Mouse (Mus musculus): Measurements from ENCODE around the gene Fto.

Fto gene

GRCm38 (mm10) chr8:91312835-91313832 lies at the start of gene Fto, which contains the start of gene Rpgrip1l:
Gene Fto, plus strand, starts transcription at chr8:91313525.
Gene Rpgrip1l, minus strand, starts transcription at chr8:91313262.
- peak; percentile 100 for DNase-seq (ENCODE audit: low spot score)

GRCm38 (mm10) chr8:91263939-91264338 lies 49.4 kb upstream of the Fto start:
- no peak for DNase-seq (ENCODE audit: low spot score)

GRCm38 (mm10) chr8:91264564-91264963 lies 48.8 kb upstream of the Fto start:
- DNase-seq (ENCODE audit: low spot score): no peak

GRCm38 (mm10) chr8:91269374-91269958 lies 43.9 kb upstream of the Fto start:
- no peak for DNase-seq (ENCODE audit: low spot score)

- DNase-seq (ENCODE audit: low spot score): no peak
Measured at GRCm38 (mm10) chr8:91273493-91273892, 39.8 kb upstream of the Fto start.

GRCm38 (mm10) chr8:91276337-91276736 lies 37.0 kb upstream of the Fto start:
- no peak for DNase-seq (ENCODE audit: low spot score)

GRCm38 (mm10) chr8:91278060-91278459 lies 35.3 kb upstream of the Fto start:
- DNase-seq (ENCODE audit: low spot score): no peak

- no peak for DNase-seq (ENCODE audit: low spot score)
Measured at GRCm38 (mm10) chr8:91280467-91281212, 32.7 kb upstream of the Fto start.

- DNase-seq (ENCODE audit: low spot score): no peak
Measured at GRCm38 (mm10) chr8:91281545-91281944, 31.8 kb upstream of the Fto start.

GRCm38 (mm10) chr8:91282655-91283054 lies 30.7 kb upstream of the Fto start:
- DNase-seq (ENCODE audit: low spot score): no peak

- DNase-seq (ENCODE audit: low spot score): no peak
Measured at GRCm38 (mm10) chr8:91283815-91284214, 29.5 kb upstream of the Fto start.

- no peak for DNase-seq (ENCODE audit: low spot score)
Measured at GRCm38 (mm10) chr8:91286237-91286636, 27.1 kb upstream of the Fto start.

GRCm38 (mm10) chr8:91290576-91290975 lies 22.7 kb upstream of the Fto start:
- no peak for DNase-seq (ENCODE audit: low spot score)

GRCm38 (mm10) chr8:91295786-91296185 lies 17.5 kb upstream of the Fto start:
- no peak for DNase-seq (ENCODE audit: low spot score)

GRCm38 (mm10) chr8:91298672-91299071 lies 14.7 kb upstream of the Fto start:
- DNase-seq (ENCODE audit: low spot score): no peak

- DNase-seq (ENCODE audit: low spot score): peak; percentile 39
Measured at GRCm38 (mm10) chr8:91304481-91305386, 8.6 kb upstream of the Fto start.

GRCm38 (mm10) chr8:91312342-91312741 lies 983 bp upstream of the Fto start:
- no peak for DNase-seq (ENCODE audit: low spot score)

GRCm38 (mm10) chr8:91317567-91318227 lies 4.4 kb downstream of the Fto start:
- DNase-seq (ENCODE audit: low spot score): no peak

- DNase-seq (ENCODE audit: low spot score): no peak
Measured at GRCm38 (mm10) chr8:91318938-91319729, 5.8 kb downstream of the Fto start.

GRCm38 (mm10) chr8:91323511-91323910 lies 10.2 kb downstream of the Fto start:
- DNase-seq (ENCODE audit: low spot score): no peak
